Mouse (Mus musculus): ENCODE measurements at regions not wholly inside any gene's neighbourhood (a gene's known extent, or its start where the extent isn't known, plus 50 kb on each side); places are given as distances from the start of the nearest gene placed in this dataset.

- H3K4me1 ChIP-seq (ENCODE audit: control insufficient read depth, insufficient read depth, low read length), result peaks cover 3% of the 10 kb centered on the region; the same call in 1 of the 2 replicates
- H3K27ac ChIP-seq (ENCODE audit: insufficient read depth, low read depth, low read length), result no peak overlapping the region
- H3K4me3 ChIP-seq (ENCODE audit: insufficient read depth, low read length), result no peak overlapping the region
- no peak for TF ChIP-seq CTCF (IDR thresholded peaks at IDR 0.05; ENCODE audit: low read depth, low read length)
- no peak for TF ChIP-seq POLR2A (IDR thresholded peaks at IDR 0.05; ENCODE audit: borderline replicate concordance, low read depth, low read length)
Observed at GRCm38 (mm10) chr12:74528983-74529566, 212.9 kb upstream of the Gm11042 start.

GRCm38 (mm10) chr12:74527190-74527621 is 211.0 kb upstream of the Gm11042 start:
- H3K27ac ChIP-seq (ENCODE audit: insufficient read depth, low read depth, low read length), result no peak overlapping the region
- peaks cover 3% of the 10 kb centered on the region; the same call in 1 of the 2 replicates for H3K4me1 ChIP-seq (ENCODE audit: control insufficient read depth, insufficient read depth, low read length)
- H3K4me3 ChIP-seq (ENCODE audit: insufficient read depth, low read length), result no peak overlapping the region
- no peak for TF ChIP-seq CTCF (IDR thresholded peaks at IDR 0.05; ENCODE audit: low read depth, low read length)
- no peak for TF ChIP-seq POLR2A (IDR thresholded peaks at IDR 0.05; ENCODE audit: borderline replicate concordance, low read depth, low read length)

GRCm38 (mm10) chr12:74523988-74524387 is 207.8 kb upstream of the Gm11042 start:
- H3K27ac ChIP-seq (ENCODE audit: insufficient read depth, low read depth, low read length), result no peak overlapping the region
- TF ChIP-seq POLR2A (IDR thresholded peaks at IDR 0.05; ENCODE audit: borderline replicate concordance, low read depth, low read length), result no peak
- no peak for TF ChIP-seq CTCF (IDR thresholded peaks at IDR 0.05; ENCODE audit: low read depth, low read length)
- H3K4me1 ChIP-seq (ENCODE audit: control insufficient read depth, insufficient read depth, low read length), result no peaks in the 10 kb centered on the region
- H3K4me3 ChIP-seq (ENCODE audit: insufficient read depth, low read length), result no peak overlapping the region

GRCm38 (mm10) chr12:74518032-74518431 is 201.8 kb upstream of the Gm11042 start:
- H3K27ac ChIP-seq (ENCODE audit: insufficient read depth, low read depth, low read length), result no peak overlapping the region
- H3K4me1 ChIP-seq (ENCODE audit: control insufficient read depth, insufficient read depth, low read length), result no peaks in the 10 kb centered on the region
- H3K4me3 ChIP-seq (ENCODE audit: insufficient read depth, low read length), result no peak overlapping the region
- TF ChIP-seq POLR2A (IDR thresholded peaks at IDR 0.05; ENCODE audit: borderline replicate concordance, low read depth, low read length), result no peak
- no peak for TF ChIP-seq CTCF (IDR thresholded peaks at IDR 0.05; ENCODE audit: low read depth, low read length)

GRCm38 (mm10) chr12:74516527-74516926 is 200.3 kb upstream of the Gm11042 start:
- no peaks in the 10 kb centered on the region for H3K4me1 ChIP-seq (ENCODE audit: control insufficient read depth, insufficient read depth, low read length)
- H3K27ac ChIP-seq (ENCODE audit: insufficient read depth, low read depth, low read length), result no peak overlapping the region
- no peak overlapping the region for H3K4me3 ChIP-seq (ENCODE audit: insufficient read depth, low read length)
- TF ChIP-seq POLR2A (IDR thresholded peaks at IDR 0.05; ENCODE audit: borderline replicate concordance, low read depth, low read length), result no peak
- no peak for TF ChIP-seq CTCF (IDR thresholded peaks at IDR 0.05; ENCODE audit: low read depth, low read length)

- H3K27ac ChIP-seq (ENCODE audit: insufficient read depth, low read depth, low read length), result no peak overlapping the region
- no peak overlapping the region for H3K4me3 ChIP-seq (ENCODE audit: insufficient read depth, low read length)
- TF ChIP-seq CTCF (IDR thresholded peaks at IDR 0.05; ENCODE audit: low read depth, low read length) (no peak), POLR2A (IDR thresholded peaks at IDR 0.05; ENCODE audit: borderline replicate concordance, low read depth, low read length) (no peak)
- H3K4me1 ChIP-seq (ENCODE audit: control insufficient read depth, insufficient read depth, low read length), result no peaks in the 10 kb centered on the region
Observed at GRCm38 (mm10) chr12:74502791-74503190, 186.6 kb upstream of the Gm11042 start.

- peak overlapping the region; percentile 47; the same call in 1 of the 2 replicates for H3K27ac ChIP-seq (ENCODE audit: insufficient read depth, low read depth, low read length)
- TF ChIP-seq POLR2A (IDR thresholded peaks at IDR 0.05; ENCODE audit: borderline replicate concordance, low read depth, low read length), result no peak
- TF ChIP-seq CTCF (IDR thresholded peaks at IDR 0.05; ENCODE audit: low read depth, low read length), result no peak
- no peak overlapping the region for H3K4me3 ChIP-seq (ENCODE audit: insufficient read depth, low read length)
- peaks cover 13% of the 10 kb centered on the region for H3K4me1 ChIP-seq (ENCODE audit: control insufficient read depth, insufficient read depth, low read length)
Observed at GRCm38 (mm10) chr12:74477619-74478018, 161.4 kb upstream of the Gm11042 start.

- TF ChIP-seq POLR2A (IDR thresholded peaks at IDR 0.05; ENCODE audit: borderline replicate concordance, low read depth, low read length) (no peak), CTCF (IDR thresholded peaks at IDR 0.05; ENCODE audit: low read depth, low read length) (no peak)
- no peak overlapping the region for H3K4me3 ChIP-seq (ENCODE audit: insufficient read depth, low read length)
- no peak overlapping the region for H3K27ac ChIP-seq (ENCODE audit: insufficient read depth, low read depth, low read length)
- H3K4me1 ChIP-seq (ENCODE audit: control insufficient read depth, insufficient read depth, low read length), result peaks cover 13% of the 10 kb centered on the region
Observed at GRCm38 (mm10) chr12:74474741-74475140, 158.5 kb upstream of the Gm11042 start.

GRCm38 (mm10) chr12:74458521-74458920 is 142.3 kb upstream of the Gm11042 start:
- TF ChIP-seq CTCF (IDR thresholded peaks at IDR 0.05; ENCODE audit: low read depth, low read length) (no peak), POLR2A (IDR thresholded peaks at IDR 0.05; ENCODE audit: borderline replicate concordance, low read depth, low read length) (no peak)
- H3K27ac ChIP-seq (ENCODE audit: insufficient read depth, low read depth, low read length), result no peak overlapping the region

GRCm38 (mm10) chr12:74452375-74453090 is 136.3 kb upstream of the Gm11042 start:
- TF ChIP-seq POLR2A (IDR thresholded peaks at IDR 0.05; ENCODE audit: borderline replicate concordance, low read depth, low read length) (no peak), CTCF (IDR thresholded peaks at IDR 0.05; ENCODE audit: low read depth, low read length) (no peak)
- Histone ChIP-seq H3K4me1 (ENCODE audit: control insufficient read depth, insufficient read depth, low read length) (no peaks in the 10 kb centered on the region), H3K27ac (ENCODE audit: insufficient read depth, low read depth, low read length) (no peak overlapping the region), H3K4me3 (ENCODE audit: insufficient read depth, low read length) (no peak overlapping the region)

More at GRCm38 (mm10) chr12:74458521-74458920, 142.3 kb upstream of the Gm11042 start:
- H3K4me1 ChIP-seq (ENCODE audit: control insufficient read depth, insufficient read depth, low read length), result no peaks in the 10 kb centered on the region; the same call in 1 of the 2 replicates
- H3K4me3 ChIP-seq (ENCODE audit: insufficient read depth, low read length), result no peak overlapping the region
